Mouse (Mus musculus): ENCODE data around the gene Dbnl.

GRCm38 (mm10) chr11:5836126-5836525, 47.8 kb downstream of the Dbnl start:
- TF ChIP-seq CTCF (IDR thresholded peaks at IDR 0.05; ENCODE audit: borderline replicate concordance, insufficient read depth, low read depth, low read length) (no peak; the same call in 1 of the 2 replicates), POLR2A (IDR thresholded peaks at IDR 0.05; ENCODE audit: borderline replicate concordance, insufficient read depth, low read length) (no peak)

Measured in cerebellum, adult 2 months (tissue).